ENCODE assay signal across 8 mouse cellular contexts in the genomic region with DNA sequence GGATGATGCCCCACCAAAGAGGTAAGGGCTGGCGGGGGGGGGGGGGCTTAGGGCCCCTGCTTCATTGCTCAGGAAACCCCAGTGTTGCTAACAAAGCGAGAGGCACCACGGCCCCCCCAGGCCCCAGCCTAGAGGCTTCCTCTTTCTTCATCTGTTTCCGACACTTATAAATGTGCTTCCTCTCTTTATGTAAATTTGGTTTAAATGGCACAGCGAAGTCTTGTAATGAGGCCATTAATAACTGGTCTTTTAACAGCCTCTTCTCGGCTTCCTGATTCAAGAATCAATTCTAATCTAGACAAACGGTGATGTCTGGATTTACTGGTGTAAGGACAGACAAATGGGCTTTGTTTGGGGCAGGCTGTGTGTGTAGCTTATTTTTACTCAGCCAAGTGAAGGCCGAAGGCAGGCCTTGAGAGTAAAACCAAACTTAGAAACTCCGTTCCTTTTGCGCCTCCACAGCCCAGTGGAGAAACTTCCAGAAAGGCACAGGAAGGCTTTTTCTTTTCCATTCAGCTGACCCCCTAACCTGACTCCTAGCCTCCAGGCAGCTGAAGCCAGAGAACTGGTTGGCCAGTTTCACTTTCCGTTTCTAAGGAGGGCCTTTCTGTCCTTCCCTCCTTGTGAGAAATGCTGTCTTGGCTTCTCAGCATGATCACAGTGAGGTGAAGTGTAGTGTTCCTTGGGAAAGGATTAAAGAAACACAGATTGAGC. TPM values are rescaled to one million over a fixed set of nuclear protein-coding genes. Genes with fewer than 3 reads are reported as not detected.
A peak's percentile ranks its signal among the peaks of the same experiment; 100 is the strongest.
DNase-seq lines count a peak whose midpoint lies in the region; ATAC-seq and TF ChIP-seq lines count a peak whose summit lies in the region.

No protein-coding gene starts in this region.

- H3K4me1 ChIP-seq in testis, adult 2 months (ENCODE audit: control insufficient read depth, insufficient read depth, low read length): peaks cover 4% of the 10 kb centered on the region; the same call in 1 of the 2 replicates
- peaks cover 4% of the 10 kb centered on the region; the same call in 1 of the 2 replicates for H3K4me1 ChIP-seq in heart, embryonic 11.5 days (ENCODE audit: control insufficient read depth, insufficient read depth, low read length)
- H3K4me1 ChIP-seq in kidney, embryonic 15.5 days: 0 out of 2 replicates have a peak, but pooled peaks cover 4% of the 10 kb centered on the region
- H3K4me1 ChIP-seq in midbrain, embryonic 13.5 days (replicated peaks): 0 out of 2 replicates have a peak, but pooled peaks cover 3% of the 10 kb centered on the region

- intact Hi-C loops in gastrocnemius, postnatal 14 days (cut with DNase I; ENCODE audit: low total_unique reads): no loop called here

- H3K36me3 ChIP-seq in testis, adult 2 months (ENCODE audit: control insufficient read depth, insufficient read depth, low read length): no peaks in the 10 kb centered on the region
- no peaks in the 10 kb centered on the region for H3K36me3 ChIP-seq in heart, embryonic 11.5 days (ENCODE audit: control insufficient read depth, insufficient read depth, low read length)
- H3K36me3 ChIP-seq in kidney, embryonic 15.5 days: no peaks in the 10 kb centered on the region
- no peaks in the 10 kb centered on the region for H3K36me3 ChIP-seq in midbrain, embryonic 13.5 days

- TF ChIP-seq CTCF in testis, adult 2 months (IDR thresholded peaks at IDR 0.05; ENCODE audit: control insufficient read depth, insufficient read depth, insufficient replicate concordance, low read depth, low read length): no peak

- H3K4me2 ChIP-seq in heart, embryonic 11.5 days: no peak overlapping the region
- no peak overlapping the region for H3K4me2 ChIP-seq in kidney, embryonic 15.5 days
- no peak overlapping the region for H3K4me2 ChIP-seq in midbrain, embryonic 13.5 days (replicated peaks)

- peak overlapping the region; percentile 10; the same call in 1 of the 2 replicates for H3K9ac ChIP-seq in heart, embryonic 11.5 days (ENCODE audit: low read depth, low read length)
- H3K9ac ChIP-seq in kidney, embryonic 15.5 days: no peak overlapping the region
- no peak overlapping the region for H3K9ac ChIP-seq in midbrain, embryonic 13.5 days (replicated peaks)

- TF ChIP-seq POLR2A in testis, adult 2 months (IDR thresholded peaks at IDR 0.05; ENCODE audit: control insufficient read depth, low read depth, low read length): no peak

- H3K4me3 ChIP-seq in testis, adult 2 months (ENCODE audit: control insufficient read depth, low read depth, low read length): no peak overlapping the region
- H3K4me3 ChIP-seq in heart, embryonic 11.5 days (ENCODE audit: low read depth, low read length): no peak overlapping the region
- no peak overlapping the region for H3K4me3 ChIP-seq in kidney, embryonic 15.5 days (replicated peaks)
- no peak overlapping the region for H3K4me3 ChIP-seq in midbrain, embryonic 13.5 days (replicated peaks)

- no peak for ATAC-seq in heart, embryonic 11.5 days (replicated peaks; ENCODE audit: insufficient number of reproducible peaks, low FRiP score, low TSS enrichment)
- no peak for ATAC-seq in kidney, embryonic 15.5 days (replicated peaks; ENCODE audit: low FRiP score)
- no peak for ATAC-seq in midbrain, embryonic 13.5 days

- no peaks in the 10 kb centered on the region for H3K27me3 ChIP-seq in testis, adult 2 months (ENCODE audit: control insufficient read depth, insufficient read depth, low read length)
- H3K27me3 ChIP-seq in heart, embryonic 11.5 days (ENCODE audit: control insufficient read depth, insufficient read depth, low read length): no peaks in the 10 kb centered on the region
- H3K27me3 ChIP-seq in kidney, embryonic 15.5 days: no peaks in the 10 kb centered on the region
- no peaks in the 10 kb centered on the region for H3K27me3 ChIP-seq in midbrain, embryonic 13.5 days

- H3K27ac ChIP-seq in testis, adult 2 months (ENCODE audit: control insufficient read depth, insufficient read depth, low read depth, low read length): peak overlapping the region; percentile 66
- 0 out of 2 replicates have a peak overlapping the region, but pooled peaks have one; percentile 22 for H3K27ac ChIP-seq in heart, embryonic 11.5 days (ENCODE audit: low read depth, low read length)
- 0 out of 2 replicates have a peak overlapping the region, but pooled peaks have one; percentile 29 for H3K27ac ChIP-seq in kidney, embryonic 15.5 days
- H3K27ac ChIP-seq in midbrain, embryonic 13.5 days: no peak overlapping the region

- no peak for DNase-seq in testis, postnatal 10 days (ENCODE audit: low spot score)
- DNase-seq in lung, postnatal 25 days (ENCODE audit: low spot score): peak; percentile 58
- peak; percentile 41 to 45 for DNase-seq in thymus, postnatal 10 days (ENCODE audit: low spot score in 2 of 2)
- no peak for DNase-seq in gastrocnemius, postnatal 14 days

- no peaks in the 10 kb centered on the region for H3K9me3 ChIP-seq in heart, embryonic 11.5 days (replicated peaks; ENCODE audit: control insufficient read depth, low read length)
- H3K9me3 ChIP-seq in kidney, embryonic 15.5 days (replicated peaks): no peaks in the 10 kb centered on the region
- H3K9me3 ChIP-seq in midbrain, embryonic 13.5 days: no peaks in the 10 kb centered on the region

- 61% methylated on average over 11 of the region's 11 CpGs for WGBS in heart, embryonic 11.5 days (ENCODE audit: insufficient replicate concordance)
- WGBS in kidney, embryonic 15.5 days: 49% methylated on average over 11 of the region's 11 CpGs
- 65% methylated on average over 11 of the region's 11 CpGs for WGBS in midbrain, embryonic 13.5 days

RNA-seq across cellular contexts. Expression of a gene that starts 39.7 kb away (rescaled TPM):
- polyA plus RNA-seq in testis, adult 2 months (2012; rRNA removed): 1.6 and 2.2 TPM in 2 replicates
- polyA plus RNA-seq in heart, embryonic 11.5 days (2014; fragmentation: Nextera tagmentation; extraction: Ambion mirVana): 1.3 TPM in 2 replicates
- polyA plus RNA-seq in kidney, embryonic 15.5 days (2015; fragmentation: Nextera tagmentation; extraction: Ambion mirVana): 1.7 and 2.2 TPM in 2 replicates
- under 1 TPM; 0.38 to 0.70 TPM for total RNA-seq in gastrocnemius, postnatal 14 days (2021)
- polyA plus RNA-seq in midbrain, embryonic 13.5 days (2015; fragmentation: Nextera tagmentation; extraction: Ambion mirVana): 1.4 and 1.9 TPM in 2 replicates

Comparison
In these comparisons a context has a peak if more than half of its experiments do, and no peak if none do; other contexts are left out.
1. DNase-seq: peak in lung, postnatal 25 days (single experiment) and thymus, postnatal 10 days (2 of 2); none in testis, postnatal 10 days (single experiment) and gastrocnemius, postnatal 14 days (single experiment).